Mouse (Mus musculus) cerebellum, adult 2 months (tissue): ENCODE measurements around the gene Cers5.

ENCODE experiments used
- CTCF ChIP-seq: fragments of 200-500 bp; IDR thresholded peaks from 2 replicates; pipeline ENCODE4 v1.5.1; 2011; ENCODE audit warnings: low read depth, mild to moderate bottlenecking, control low read depth, low read length, moderate library complexity, borderline replicate concordance; ENCODE audit not compliant: insufficient read depth
- POLR2A ChIP-seq: fragments of 200-500 bp; IDR thresholded peaks from 2 replicates; pipeline ENCODE4 v1.6.1; 2011; ENCODE audit warnings: low read length, control low read depth, borderline replicate concordance; ENCODE audit not compliant: insufficient read depth

DNA sequence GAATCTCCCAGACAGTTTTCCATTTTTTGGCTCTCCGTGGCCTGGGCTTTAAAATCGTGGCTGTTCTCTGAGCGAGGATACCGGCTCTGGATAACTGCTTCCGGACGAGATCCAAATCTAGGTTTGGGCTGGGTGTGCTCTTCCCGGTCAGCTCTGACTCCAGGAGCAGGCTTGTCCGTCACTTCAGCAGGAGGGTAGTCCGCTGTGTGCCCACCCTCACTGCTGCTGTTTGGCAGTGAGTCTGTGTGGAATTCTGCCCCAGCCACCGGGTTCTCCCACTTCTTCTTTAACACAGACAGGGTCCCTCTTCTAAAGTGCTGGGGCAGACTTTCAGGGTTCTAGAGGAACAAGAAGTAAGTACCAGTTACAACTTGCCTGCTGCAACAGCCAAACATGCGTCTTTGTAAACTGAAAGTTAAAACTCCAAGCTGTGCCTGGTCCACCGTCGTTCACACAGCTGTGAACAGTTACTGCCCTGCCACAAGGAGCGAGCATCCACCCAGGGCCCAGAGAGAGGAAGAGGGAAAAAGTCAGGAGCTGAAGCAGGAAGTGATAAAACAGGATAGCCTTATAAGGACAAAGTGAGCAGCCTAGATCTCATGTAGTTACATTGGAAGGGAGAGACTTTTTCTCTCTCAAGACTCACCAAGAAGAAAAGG is 47.1 kb upstream of the Cers5 start:
- no peak for TF ChIP-seq CTCF
- TF ChIP-seq POLR2A = no peak
